Mouse (Mus musculus) liver, adult 2 months (tissue): ENCODE measurements around the gene Hoxb3.

Experiments used
- CTCF ChIP-seq: fragments of 200-500 bp; IDR thresholded peaks from 2 replicates; pipeline ENCODE4 v1.5.1; 2011; ENCODE audit warnings: low read depth, low read length, control low read depth
- POLR2A ChIP-seq: fragments of 200-500 bp; IDR thresholded peaks from 2 replicates; pipeline ENCODE4 v1.6.1; 2011; ENCODE audit warnings: low read length, control low read depth; ENCODE audit not compliant: insufficient read depth; ENCODE audit errors: extremely low read depth

GRCm38 (mm10) chr11:96321846-96322245 lies 1.3 kb upstream of the Hoxb3 start:
- TF ChIP-seq POLR2A (no peak), CTCF (no peak)
